Comparison of ENCODE assay signal across 11 mouse cellular contexts in the genomic region with DNA sequence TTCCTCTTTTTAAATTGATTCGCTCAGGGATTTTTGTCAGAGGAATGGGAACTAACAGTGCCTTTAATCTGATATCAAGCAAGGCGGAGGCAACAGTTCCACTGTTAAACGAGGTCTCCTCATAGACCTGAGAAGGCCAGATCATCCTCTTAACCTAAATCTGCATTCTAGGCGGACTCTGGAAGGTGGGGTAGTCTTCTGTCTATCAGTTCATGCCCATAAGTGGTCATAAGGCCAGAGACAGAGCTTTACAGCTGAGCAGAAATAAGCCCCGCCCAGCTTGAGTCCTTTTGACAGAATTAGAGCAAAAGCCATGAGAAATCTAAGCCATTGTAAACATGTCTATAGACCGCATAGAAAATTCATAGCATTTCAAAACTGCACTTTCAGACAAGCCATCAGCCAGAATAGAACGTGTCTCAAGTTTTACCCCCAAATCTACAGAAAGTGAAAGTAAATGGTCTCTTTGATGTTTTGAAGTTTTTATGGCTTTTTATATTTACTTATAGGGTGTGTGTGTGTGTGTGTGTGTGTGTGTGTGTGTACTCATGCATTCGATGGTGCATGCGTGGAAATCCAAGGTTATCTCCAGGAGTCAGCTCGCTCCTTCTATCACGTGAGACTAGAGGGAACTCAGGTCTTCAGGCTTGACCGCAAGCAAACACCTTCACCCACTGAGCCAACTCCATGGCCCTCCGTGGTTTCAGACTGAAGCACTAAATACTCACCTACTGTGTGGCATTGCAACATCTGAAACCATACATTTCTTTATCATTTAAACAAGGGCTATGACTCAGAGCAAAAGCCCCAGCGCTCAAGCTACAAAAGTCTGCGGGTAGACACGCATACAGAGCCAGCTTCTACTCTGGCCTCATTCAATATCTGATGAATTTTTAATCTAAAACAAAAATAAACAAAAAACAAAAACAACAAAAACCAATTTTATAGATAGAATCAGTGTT.
A peak's percentile ranks its signal among the peaks of the same experiment; 100 is the strongest.
DNase-seq lines count a peak whose midpoint lies in the region; ATAC-seq and TF ChIP-seq lines count a peak whose summit lies in the region.
"Had no signal": no experiment of that assay in that cellular context is flagged by ENCODE, and none has a peak within 500 bp of the region (broad histone marks: within the 10 kb centered on the region; RNA-seq: fewer than 3 reads in every experiment).

No protein-coding gene starts in this region.

- WGBS in kidney, postnatal 0 days: 67% methylated on average over 16 of the region's 16 CpGs
- 71% methylated on average over 16 of the region's 16 CpGs for WGBS in kidney, adult 2 months
- WGBS in neural tube, embryonic 15.5 days: 81% methylated on average over 16 of the region's 16 CpGs

- H3K4me3 ChIP-seq in kidney, postnatal 0 days (replicated peaks; ENCODE audit: low read depth, low read length): no peak overlapping the region
- H3K4me3 ChIP-seq in kidney, adult 2 months (ENCODE audit: insufficient read depth, low read depth, low read length): no peak overlapping the region
- no peak overlapping the region for H3K4me3 ChIP-seq in neural tube, embryonic 15.5 days (replicated peaks)
- H3K4me3 ChIP-seq: limb, embryonic 15.5 days; midbrain, embryonic 10.5 days had no signal

- no peaks in the 10 kb centered on the region for H3K9me3 ChIP-seq in kidney, postnatal 0 days (replicated peaks; ENCODE audit: low read length)
- H3K9me3 ChIP-seq in neural tube, embryonic 15.5 days (replicated peaks): no peaks in the 10 kb centered on the region
- H3K9me3 ChIP-seq: limb, embryonic 15.5 days; midbrain, embryonic 10.5 days had no signal

- ATAC-seq in kidney, postnatal 0 days (replicated peaks; ENCODE audit: low FRiP score, low read depth): no peak
- ATAC-seq in neural tube, embryonic 15.5 days (ENCODE audit: low FRiP score): no peak
- ATAC-seq: hindbrain, postnatal 0 days had no signal

- no peak overlapping the region for H3K27ac ChIP-seq in kidney, postnatal 0 days
- H3K27ac ChIP-seq in kidney, adult 2 months (ENCODE audit: insufficient read depth, low read depth, low read length): no peak overlapping the region
- no peak overlapping the region for H3K27ac ChIP-seq in neural tube, embryonic 15.5 days (replicated peaks)
- H3K27ac ChIP-seq: hindbrain, postnatal 0 days; limb, embryonic 15.5 days; midbrain, embryonic 10.5 days had no signal

- H3K4me1 ChIP-seq in kidney, postnatal 0 days (replicated peaks; ENCODE audit: insufficient read depth, low read length): peaks cover 6% of the 10 kb centered on the region; the same call in 1 of the 2 replicates
- H3K4me1 ChIP-seq in kidney, adult 2 months (ENCODE audit: control insufficient read depth, insufficient read depth, low read length): no peaks in the 10 kb centered on the region
- peaks cover 4% of the 10 kb centered on the region for H3K4me1 ChIP-seq in neural tube, embryonic 15.5 days

- intact Hi-C loops in heart, postnatal 25 days (cut with DNase I): loop anchor here (1.0 kb wide), 1 partner anchor 308 kb away; the partner anchor contains the start of gene Tmem242

- peak; percentile 23 for DNase-seq in kidney, postnatal 0 days (ENCODE audit: low spot score)
- DNase-seq in kidney, adult 2 months: no peak
- DNase-seq in 416B (ENCODE audit: low read depth): peak; percentile 73
- peak; percentile 38 for DNase-seq in adipocyte (ENCODE audit: low spot score)
- DNase-seq in naive thymus-derived CD4-positive, alpha-beta T cell, adult 2 months (ENCODE audit: low read depth): peak; percentile 48
- no peak for DNase-seq in heart, postnatal 25 days (ENCODE audit: low spot score)
- DNase-seq in cerebellum, postnatal 14 days: no peak

- no peak for TF ChIP-seq POLR2A in kidney, adult 2 months (IDR thresholded peaks at IDR 0.05; ENCODE audit: low read depth, low read length)

- no peaks in the 10 kb centered on the region for H3K27me3 ChIP-seq in kidney, postnatal 0 days (ENCODE audit: insufficient read depth, low read length)
- no peaks in the 10 kb centered on the region for H3K27me3 ChIP-seq in kidney, adult 2 months (replicated peaks; ENCODE audit: control insufficient read depth, insufficient read depth, low read length)
- H3K27me3 ChIP-seq in neural tube, embryonic 15.5 days (replicated peaks): no peaks in the 10 kb centered on the region
- H3K27me3 ChIP-seq: limb, embryonic 15.5 days had no signal

- no peaks in the 10 kb centered on the region for H3K36me3 ChIP-seq in kidney, postnatal 0 days (ENCODE audit: insufficient read depth, low read length)
- H3K36me3 ChIP-seq in kidney, adult 2 months (ENCODE audit: control insufficient read depth, insufficient read depth, low read length): no peaks in the 10 kb centered on the region
- no peaks in the 10 kb centered on the region for H3K36me3 ChIP-seq in neural tube, embryonic 15.5 days
- H3K36me3 ChIP-seq: limb, embryonic 15.5 days; midbrain, embryonic 10.5 days had no signal

- no peak overlapping the region for H3K4me2 ChIP-seq in kidney, postnatal 0 days (ENCODE audit: low read length)
- H3K4me2 ChIP-seq in neural tube, embryonic 15.5 days: no peak overlapping the region
- H3K4me2 ChIP-seq: limb, embryonic 15.5 days had no signal

- no peak for TF ChIP-seq CTCF in kidney, postnatal 0 days (IDR thresholded peaks at IDR 0.05; ENCODE audit: low read depth)
- TF ChIP-seq CTCF in kidney, adult 2 months (conservative IDR thresholded peaks at IDR 0.05; ENCODE audit: insufficient read depth, insufficient read length, low read depth, low read length): no peak

- no peak overlapping the region for H3K9ac ChIP-seq in kidney, postnatal 0 days (ENCODE audit: low read depth, low read length)
- no peak overlapping the region for H3K9ac ChIP-seq in neural tube, embryonic 15.5 days (replicated peaks)
- H3K9ac ChIP-seq: limb, embryonic 15.5 days had no signal

Comparison
In these comparisons a context has a peak if more than half of its experiments do, and no peak if none do; other contexts are left out.
1. DNase-seq: peak in kidney, postnatal 0 days (single experiment), 416B (single experiment), adipocyte (single experiment) and naive thymus-derived CD4-positive, alpha-beta T cell, adult 2 months (single experiment); none in kidney, adult 2 months (single experiment), heart, postnatal 25 days (single experiment) and cerebellum, postnatal 14 days (0 of 2).